Mouse (Mus musculus): ENCODE data around the gene Hrh2.
A peak's percentile ranks its signal among the peaks of the same experiment; 100 is the strongest.

The Hrh2 gene

DNA sequence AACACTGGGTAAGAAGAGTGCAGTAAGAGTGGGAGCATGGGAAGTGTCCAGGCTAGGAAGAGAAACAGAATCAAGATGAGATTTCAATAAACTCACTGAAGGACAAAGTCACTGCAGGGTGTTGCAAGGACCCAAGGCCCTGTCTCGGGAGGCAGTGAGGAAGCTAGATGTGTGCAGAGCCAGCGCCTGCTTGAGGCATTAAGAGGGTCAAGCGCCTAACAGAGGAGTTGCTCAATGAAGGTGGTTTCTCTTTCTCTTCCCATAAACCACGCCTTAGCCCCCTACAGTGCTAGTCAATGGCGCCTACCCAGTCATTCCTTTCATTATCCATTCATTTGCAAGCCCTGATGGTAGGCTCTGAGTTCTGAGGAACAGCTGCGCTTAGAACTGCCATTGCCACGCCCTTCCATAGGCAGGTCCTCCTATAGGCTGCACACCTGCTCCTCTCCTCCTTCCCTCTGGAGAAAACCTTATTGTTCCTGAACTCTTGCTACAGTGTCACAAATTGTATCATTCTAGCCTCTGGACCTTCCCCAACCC lies 23.9 kb downstream of the Hrh2 start:
- DNase-seq (ENCODE audit: low spot score in 2 of 2): no peak

DNA sequence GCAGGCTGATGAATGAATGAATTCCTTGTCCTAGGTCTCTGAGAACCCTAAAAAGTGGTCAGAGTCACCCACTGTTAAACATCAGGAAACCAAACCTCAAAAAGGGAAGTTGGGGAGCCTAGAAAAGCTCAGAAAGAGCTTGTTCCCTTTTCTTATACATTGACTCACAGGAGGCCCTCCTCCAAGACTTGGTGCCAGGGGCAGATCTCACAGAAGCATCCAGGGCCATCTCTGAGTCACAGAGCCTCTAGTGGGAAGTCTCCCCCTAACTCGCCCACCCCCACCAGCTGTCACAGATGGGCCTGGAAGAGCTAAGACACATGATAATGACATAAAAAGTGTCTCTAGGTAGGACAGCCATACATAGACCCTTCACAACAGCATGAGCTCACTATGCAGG lies 26.4 kb downstream of the Hrh2 start:
- peak in 1 of 2 experiments; percentile 33 for DNase-seq (ENCODE audit: low spot score in 2 of 2)

DNA sequence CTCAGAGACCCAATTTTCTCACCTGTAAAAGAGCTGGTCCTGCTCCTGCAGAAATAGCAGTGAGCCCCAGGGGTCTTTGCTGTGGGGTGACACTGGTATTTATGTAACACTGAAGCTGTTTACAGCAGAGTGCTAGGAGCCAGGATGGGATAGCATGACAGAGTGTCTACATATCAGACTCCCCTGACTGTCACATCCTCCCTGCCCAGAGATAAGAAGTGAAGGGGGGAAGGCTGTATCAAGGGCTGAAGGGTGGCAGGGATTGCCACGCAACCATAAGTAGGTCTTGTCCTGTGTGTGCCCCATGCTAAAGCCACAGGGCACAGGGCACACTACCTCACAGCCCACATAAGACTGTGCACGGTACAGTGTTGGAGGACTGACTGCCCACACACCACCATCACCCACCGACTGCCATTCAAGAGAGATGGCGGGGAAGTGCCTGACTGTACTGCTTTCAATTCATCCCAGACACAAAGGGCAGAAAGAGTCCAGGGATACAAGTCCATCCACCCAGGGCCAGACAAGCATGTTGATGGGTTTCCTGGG lies 29.8 kb downstream of the Hrh2 start:
- no peak for DNase-seq (ENCODE audit: low spot score in 2 of 2)

DNA sequence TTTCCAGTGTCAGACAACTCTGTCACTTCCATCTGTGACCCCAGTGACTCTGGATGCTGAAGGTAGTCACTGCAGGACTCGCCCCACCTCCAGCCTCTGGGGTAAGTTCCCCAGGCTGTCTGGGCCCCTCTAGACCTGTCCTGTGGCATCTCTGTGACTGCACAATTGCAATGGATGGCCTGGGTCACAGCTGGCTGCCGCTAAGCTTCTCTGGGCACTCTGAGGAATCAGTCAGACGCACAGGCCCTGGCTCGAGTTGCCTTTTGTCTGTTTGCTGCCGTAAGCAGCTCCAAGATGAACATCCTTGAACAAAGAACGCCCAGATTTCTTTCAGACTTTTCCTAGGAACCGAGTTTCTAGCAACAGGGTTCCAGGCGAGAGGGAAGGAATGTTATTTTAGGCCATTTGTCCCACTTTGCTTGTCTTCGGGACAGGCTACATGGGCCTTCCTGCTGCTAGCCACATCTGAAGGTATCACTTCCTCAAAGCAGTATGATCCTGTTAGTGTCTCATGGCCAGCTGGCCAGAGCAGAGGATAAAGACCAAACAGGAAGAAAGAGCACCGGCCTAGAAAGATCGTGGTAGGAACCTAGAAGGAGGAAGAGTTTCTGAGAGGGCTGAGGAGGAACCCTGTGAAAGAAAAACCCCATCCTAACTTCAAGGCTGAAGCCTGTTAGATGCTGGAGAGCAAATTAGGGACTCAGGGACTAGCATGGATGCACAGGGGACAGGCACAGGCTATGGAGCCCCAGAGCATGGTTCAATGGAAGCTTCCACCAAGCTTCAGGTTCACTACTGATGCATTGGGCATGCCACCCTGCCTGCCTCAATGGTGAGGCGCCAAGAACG lies 31.2 kb downstream of the Hrh2 start:
- peak in 1 of 2 experiments; percentile 37 for DNase-seq (ENCODE audit: low spot score in 2 of 2)

DNA sequence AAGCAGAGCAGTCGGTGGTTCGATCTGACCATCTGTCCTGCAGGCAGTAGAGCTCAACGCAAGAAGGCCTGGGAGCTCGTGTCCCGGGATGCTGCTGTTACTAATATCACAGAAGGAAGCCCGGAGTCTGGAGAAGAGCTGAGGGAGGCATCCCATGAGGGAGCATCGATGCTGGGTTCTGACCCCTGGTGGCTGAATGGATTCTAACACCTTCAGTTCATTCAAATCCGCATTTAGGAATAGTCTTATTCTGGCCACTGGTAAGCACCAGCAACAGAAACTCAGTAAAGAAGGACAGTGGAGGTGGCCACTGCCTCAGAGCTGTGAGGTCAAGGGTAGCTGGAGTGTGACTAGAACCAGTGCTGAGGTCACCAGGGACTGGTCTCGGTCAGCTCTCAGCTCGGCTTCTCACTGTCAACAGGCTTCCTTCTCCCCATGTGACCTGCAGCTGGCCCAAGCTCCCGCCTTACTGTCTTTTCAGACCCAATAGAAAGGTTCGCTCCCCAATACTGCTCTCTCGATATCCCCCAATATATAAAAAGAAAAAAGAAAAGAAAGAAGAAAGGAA lies 36.1 kb downstream of the Hrh2 start:
- peak; percentile 14 to 51 for DNase-seq (ENCODE audit: low spot score in 2 of 2)

DNA sequence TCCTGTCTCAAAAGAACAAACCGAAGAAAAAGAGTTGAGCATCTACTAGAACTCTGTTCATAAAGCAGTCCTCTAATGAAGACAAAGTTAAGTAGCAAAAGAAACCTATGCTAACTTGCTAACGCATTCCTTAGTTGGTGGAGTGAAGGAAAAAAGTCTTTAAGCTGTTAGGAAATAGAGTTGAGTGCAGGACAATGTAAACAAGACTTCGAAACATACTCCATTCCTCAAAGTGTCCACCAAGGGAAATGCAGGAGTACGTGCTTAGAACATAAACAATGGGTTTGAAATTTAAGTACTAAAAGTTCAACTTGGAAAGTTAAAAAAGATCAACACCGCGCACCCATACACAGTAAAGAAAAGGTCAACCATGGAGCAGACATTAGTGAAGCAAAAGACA lies 38.2 kb downstream of the Hrh2 start:
- DNase-seq (ENCODE audit: low spot score in 2 of 2): no peak

DNA sequence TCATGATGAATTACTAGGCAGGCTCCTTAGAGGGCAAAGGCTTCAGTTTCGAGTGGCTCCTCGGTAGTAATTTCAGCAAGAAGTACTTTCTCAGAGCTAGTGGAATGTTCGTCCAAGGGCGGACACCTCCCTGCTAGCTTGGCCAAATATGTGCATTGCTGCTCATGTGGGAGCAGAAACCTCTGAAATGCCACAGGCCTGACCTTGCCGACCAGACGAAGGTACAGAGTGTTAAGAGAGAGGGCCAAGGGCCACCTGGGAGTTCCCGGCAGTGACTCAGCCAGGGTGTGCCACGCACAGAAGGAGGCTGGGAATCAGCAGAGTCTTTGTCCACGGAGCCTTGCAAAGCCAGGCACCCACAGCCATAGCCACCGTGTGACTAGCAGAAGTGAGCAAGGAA lies 39.9 kb downstream of the Hrh2 start:
- DNase-seq (ENCODE audit: low spot score in 2 of 2): no peak

DNA sequence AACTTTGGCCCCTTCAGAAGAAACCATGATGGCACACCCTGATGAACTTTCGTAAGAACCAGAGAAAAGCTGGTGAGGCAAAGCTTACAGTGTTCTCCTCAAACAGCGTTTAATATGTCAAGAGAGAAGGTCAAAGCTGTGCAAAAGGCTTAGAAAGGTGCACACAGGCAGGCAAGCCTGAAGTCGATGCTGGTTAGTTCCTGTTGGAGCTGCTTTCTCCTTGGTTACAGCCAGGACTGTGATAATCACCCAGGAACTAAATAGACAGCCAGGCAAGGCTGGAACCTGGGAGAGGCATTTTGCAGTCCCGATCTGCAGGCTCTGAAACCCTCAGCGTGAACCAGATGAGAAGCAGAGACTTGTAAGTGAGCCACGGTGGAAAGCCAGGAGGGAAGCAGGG lies 45.6 kb downstream of the Hrh2 start:
- no peak for DNase-seq (ENCODE audit: low spot score in 2 of 2)

DNA sequence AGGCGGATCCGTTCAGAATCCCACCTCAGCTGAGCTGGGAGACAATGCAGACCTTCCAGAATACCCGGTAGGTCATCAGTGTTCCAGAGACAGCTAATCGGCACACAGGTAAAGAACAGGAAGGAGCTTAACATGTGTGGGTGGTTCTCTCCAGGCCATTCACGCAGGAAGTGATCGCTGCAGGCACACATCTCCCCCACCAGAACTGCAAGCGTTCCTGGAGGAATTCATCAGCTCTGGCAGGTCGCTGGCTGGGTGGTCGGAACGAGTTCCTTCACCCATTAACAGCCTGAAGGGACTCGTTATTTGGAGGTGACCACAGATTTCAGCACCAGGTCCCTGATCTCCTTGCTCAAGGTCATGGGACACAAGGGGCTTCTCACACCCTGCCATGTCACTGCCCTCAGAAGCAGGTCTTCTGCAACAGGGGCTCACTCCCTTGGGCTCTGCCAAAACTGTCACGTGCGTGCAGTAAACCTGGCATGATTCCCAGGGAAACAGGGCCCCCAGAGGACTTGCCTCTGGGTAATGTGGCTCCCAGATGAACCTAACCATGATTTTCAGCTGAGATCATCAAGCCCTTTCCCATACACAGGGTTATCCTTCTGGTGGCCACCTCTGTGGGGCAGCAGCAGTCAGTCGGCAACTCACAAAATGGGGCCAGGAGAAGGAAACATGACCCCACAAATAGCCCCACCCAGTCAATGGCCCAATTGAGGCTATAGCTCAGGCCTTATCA lies 46.8 kb downstream of the Hrh2 start:
- DNase-seq (ENCODE audit: low spot score in 2 of 2): no peak

DNA sequence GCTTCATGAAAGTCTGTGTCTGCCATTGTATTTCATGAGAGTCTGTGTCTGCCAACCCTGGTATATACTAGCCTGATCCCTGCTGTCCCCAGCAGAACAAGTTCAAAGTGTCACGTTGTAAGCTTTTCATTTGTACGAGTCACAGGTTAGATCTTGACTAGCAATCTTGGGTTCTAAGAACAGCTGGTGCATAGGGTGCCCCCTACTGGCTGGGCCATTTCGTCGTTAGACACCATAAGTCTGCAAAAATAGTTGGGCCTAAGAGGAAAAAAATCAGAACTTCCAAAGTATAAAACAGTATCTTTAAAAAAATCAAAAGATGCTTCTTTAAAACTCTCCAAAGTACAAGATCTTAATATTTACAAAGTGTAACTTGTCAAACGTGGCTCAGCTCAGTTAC lies 50.5 kb downstream of the Hrh2 start:
- DNase-seq (ENCODE audit: low spot score in 2 of 2): peak in 1 of 2 experiments; percentile 74

DNA sequence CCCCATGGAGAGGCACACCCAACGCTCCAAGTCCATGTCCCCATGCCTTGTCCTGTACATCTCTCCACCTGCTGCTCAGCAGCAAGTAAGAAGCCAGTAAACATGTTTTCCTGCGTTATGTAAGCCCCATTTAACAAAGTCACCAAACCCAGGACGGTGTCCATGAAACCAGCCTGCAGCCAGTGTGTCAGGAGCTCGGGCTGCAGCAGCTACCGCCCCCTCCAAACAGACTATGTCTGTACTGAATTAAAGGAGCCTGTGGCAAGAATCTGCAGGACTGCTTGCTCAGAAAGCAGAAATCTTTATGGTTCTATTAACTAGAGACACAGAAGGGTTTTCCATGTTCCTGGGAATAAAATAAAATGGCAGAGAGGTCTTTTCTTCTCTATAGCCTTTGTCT lies 53.3 kb downstream of the Hrh2 start:
- DNase-seq (ENCODE audit: low spot score in 2 of 2): no peak

DNA sequence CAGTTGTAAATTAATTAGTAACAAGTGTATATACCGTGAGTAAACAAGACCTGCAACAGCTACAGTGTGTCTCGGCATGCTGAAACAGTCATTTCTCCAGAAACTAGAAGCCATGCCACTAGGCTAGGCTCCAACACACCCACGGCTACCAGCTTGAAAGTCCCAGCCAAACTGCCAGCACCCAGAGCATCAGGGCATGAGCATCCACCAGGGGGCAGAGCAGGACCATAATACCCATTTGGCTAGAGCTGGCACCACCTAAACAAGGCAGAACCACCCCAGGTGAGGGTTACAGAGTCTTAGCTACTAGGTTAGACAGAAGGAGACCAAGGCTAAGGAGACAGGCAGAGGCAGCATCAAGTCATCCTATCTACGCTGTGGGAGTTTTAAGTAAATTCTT lies 55.6 kb downstream of the Hrh2 start:
- peak; percentile 40 to 80 for DNase-seq (ENCODE audit: low spot score in 2 of 2)

DNA sequence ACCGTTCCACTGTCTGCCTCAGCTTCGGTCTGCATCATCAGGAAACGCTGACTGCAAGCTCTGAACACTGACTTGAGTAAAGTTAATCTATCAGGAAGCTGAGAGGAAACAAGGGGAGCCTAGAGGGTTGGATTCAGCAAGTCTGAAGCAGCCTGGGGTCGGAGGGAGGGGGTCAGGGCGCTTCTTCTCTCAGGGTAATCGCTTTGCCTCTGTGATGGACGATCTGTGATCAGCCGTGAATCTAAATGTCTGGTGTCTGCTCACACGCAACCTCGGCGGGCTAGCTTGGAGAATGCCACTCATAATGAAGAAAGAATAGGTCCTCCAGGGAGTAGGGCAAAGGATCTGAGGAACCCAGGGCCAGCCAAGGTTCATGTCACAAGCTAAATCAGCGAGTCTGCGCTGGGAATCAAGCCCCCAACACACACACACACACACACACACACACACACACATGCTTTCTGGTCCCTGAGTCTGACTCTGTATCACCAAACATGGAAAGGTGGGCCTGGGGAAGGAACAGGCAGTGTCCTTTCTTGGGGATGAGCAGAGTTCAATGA lies 56.6 kb downstream of the Hrh2 start:
- no peak for DNase-seq (ENCODE audit: low spot score in 2 of 2)

DNA sequence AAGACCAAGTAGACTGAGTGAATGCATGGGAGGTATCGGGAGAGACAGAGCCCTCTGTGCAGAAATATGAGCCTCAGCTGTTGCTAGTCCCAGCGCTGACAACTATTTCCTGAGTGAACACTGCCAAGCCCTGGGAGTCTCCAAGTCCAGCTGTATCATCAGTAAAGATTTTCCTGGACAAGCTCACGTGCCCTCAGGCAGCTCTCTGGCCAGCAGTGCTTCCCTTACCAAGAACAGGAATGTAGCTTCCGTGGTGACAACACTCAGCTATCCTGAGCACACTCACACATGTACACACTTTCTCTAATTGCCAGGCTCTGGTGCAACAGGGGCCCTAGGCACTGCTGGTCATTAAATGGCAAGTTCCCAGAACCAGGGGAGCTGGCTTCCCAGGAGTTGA lies 57.1 kb downstream of the Hrh2 start:
- DNase-seq (ENCODE audit: low spot score in 2 of 2): no peak

DNA sequence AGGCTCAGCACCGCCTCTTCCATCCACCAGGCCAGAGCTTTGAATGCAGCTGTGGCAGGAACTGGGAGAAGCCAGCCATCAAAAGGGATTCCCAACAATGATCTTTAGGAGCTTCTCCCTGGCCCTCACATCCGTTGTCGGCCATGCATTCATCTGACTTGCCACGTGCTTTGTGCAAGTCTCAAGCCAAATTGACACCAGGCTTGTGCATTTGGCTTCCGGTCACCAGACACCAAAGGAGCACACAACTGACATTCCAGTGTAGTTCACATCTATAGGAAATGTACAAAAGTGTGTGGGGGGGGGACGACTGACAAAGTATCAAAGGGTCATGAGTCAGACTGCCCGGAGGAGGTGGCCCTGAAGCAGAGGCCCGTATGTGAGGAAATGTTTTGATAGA lies 58.4 kb downstream of the Hrh2 start:
- DNase-seq (ENCODE audit: low spot score in 2 of 2): no peak

DNA sequence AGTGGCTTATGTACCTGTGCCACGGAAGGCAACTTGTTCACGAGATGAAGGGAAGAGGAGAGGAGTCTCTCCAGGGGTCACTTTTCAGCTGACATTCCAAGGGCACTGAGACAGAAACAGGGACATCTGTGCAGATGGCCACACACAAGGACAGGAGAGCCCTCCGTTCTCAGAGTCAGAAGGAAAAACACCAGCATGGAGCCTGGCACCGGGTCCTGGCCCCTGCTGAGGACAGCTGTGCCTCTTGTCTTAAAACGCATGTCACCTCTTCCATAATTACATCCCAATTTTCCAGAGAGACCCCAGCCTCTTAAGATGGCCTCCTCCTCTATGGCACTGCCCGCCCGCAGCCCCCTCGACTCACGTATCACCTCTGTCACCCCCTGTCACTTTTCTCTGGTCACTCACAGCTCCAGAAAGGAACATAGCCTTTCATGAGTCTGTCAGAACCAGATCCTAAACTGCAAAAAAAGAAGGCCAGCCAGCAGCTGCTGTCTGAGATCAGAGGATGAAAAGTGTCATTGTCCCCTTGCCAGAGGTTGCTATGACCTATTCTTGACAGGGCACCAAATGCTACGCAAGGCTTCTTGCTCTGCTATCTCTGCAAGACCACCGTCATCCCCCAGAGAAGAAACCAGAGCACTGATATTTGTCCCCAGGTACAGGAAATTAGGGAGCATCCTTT lies 59.8 kb downstream of the Hrh2 start:
- DNase-seq (ENCODE audit: low spot score in 2 of 2): no peak

DNA sequence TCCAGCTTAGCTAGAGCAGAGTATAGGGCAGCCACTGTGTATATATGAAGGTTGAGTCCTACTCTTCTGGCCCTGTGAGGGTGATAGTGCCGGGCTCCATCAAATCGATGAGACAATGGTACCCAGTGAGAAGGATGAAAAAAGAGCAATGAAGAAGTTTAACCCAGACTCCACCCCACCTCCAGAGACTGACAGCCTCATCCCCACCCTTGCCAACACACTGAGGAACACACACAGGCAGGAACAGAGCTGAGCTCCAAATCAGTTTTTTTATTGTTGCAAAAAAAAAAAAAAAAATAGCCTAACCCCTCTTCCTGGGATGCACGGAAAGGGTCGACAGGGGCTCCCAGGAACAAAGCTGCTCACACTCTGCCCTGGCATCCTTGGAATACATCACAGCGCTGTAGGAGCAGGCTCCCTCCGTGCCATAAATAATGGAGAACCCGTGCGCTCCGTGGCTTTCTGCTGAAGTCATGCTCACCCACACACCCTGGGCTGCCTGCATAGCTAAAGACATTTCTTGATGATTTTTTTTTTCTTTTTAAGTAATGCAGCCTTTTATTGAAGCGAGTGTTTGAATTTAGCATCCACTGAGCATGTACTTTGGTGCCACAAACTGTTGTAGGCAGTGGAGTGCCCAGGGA lies 65.8 kb downstream of the Hrh2 start:
- no peak for DNase-seq (ENCODE audit: low spot score in 2 of 2)

DNA sequence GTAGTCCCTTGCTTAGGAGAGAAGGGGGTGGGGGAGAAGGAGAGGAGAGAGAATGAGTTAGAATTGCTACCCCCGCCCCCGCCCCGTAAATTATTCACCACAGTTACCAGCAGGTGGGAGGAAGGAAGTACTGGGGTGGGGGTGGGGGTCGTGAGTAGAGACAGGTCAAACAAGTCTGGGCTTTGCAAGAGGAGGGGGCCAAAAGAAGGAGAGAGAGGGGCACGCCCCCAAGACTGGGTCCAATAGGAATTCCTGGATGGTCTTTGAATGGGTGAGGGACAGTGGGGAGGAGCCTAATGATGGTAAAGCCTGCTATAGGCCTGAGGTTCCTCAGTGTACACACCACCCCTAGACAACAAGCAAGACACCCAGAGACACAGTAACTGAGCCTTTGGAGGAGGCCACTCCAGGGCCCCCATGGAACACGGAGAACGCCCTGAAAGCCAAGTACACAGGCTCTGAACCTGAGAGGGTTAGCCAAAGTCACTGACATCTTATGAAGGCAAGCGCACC lies 66.4 kb downstream of the Hrh2 start:
- DNase-seq (ENCODE audit: low spot score in 2 of 2): no peak

DNA sequence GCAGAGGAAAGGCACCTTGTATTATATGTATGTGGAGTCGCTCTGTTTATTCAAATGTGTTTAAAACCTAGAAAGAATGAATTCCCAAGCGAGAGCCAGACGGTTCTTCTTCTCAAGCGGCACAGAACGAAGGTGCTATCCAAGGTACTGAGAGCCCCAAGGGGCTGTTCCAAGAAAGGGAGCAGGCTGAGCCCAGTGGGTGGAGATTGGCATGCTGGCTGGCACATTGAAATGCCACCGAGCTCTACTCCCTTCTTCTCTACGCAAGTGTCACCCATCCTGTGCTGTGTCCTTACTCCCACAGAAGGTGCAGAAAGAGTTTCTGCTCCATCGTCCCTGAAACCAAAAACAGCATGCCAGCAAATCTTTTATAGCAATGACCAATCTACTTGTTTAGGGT lies 68.4 kb downstream of the Hrh2 start:
- no peak for DNase-seq (ENCODE audit: low spot score in 2 of 2)

DNA sequence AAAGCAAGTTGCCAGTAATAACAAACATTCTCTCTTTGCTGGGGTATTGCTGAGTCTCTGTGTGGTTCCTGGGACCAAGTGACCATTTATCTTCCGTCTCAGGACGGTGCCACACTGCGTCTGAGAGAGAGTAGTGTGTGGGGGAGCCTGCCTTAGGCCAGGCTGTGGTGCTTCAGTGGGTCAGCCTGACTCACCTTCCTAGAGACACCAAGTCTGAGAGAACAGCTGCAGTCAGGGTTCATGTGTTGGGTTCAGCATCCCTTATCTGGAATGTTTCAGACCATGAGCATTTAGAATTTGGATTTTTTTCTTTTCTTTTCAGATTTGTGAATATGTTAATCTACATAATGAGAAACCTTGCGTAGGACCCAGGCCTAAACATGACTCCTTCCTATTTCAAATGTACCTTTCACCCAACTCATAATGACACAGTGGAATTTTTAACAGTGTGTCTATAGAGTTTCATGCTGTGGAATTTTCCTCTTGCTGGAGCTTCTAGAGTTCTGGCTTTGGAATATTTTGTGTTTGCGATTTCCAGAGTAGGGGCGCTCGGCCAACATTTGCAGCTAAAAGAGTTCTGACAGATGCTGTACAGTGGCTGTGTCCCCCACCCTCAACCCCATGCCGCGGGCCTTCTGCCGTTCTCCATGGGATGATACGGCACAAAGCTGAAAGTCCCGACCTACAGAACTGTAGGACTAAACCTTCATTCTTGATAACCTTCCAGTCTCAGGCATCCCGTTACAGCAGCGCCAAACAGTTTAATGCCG lies 71.0 kb downstream of the Hrh2 start:
- no peak for DNase-seq (ENCODE audit: low spot score in 2 of 2)
